Mouse (Mus musculus) kidney, embryonic 16.5 days (tissue): Measurements from ENCODE around the gene Aff1. TPM values are rescaled to one million over a fixed set of nuclear protein-coding genes. Genes with fewer than 3 reads are reported as not detected.

Experiments used
- ATAC-seq: fragments of 200-750 bp; cut with Nextera tagmentation; 2 replicates; pipeline ENCODE4 v1.8.0; 2017; ENCODE audit warnings: moderate TSS enrichment; ENCODE audit not compliant: low FRiP score, low TSS enrichment
- H3K27ac ChIP-seq: fragments of 300-500 bp; sonication (generic); 2 replicates; pipeline ENCODE4 v1.5.1; 2014; ENCODE audit warnings: low read length
- H3K27me3 ChIP-seq: fragments of 300-500 bp; sonication (generic); 2 replicates; pipeline ENCODE4 v1.6.1; 2014; ENCODE audit warnings: low read length, control low read depth, mixed read lengths; ENCODE audit not compliant: insufficient read depth
- H3K36me3 ChIP-seq: fragments of 300-500 bp; sonication (generic); 2 replicates; pipeline ENCODE4 v1.6.1; 2014; ENCODE audit warnings: low read length, control low read depth, mixed read lengths; ENCODE audit not compliant: insufficient read depth
- H3K4me1 ChIP-seq: fragments of 300-500 bp; sonication (generic); 2 replicates; pipeline ENCODE4 v1.6.1; 2014; ENCODE audit warnings: low read length, control low read depth, mixed read lengths; ENCODE audit not compliant: insufficient read depth
- H3K4me2 ChIP-seq: fragments of 300-500 bp; sonication (generic); replicated peaks from 2 replicates; pipeline ENCODE4 v1.6.1; 2014; ENCODE audit warnings: low read depth, low read length
- H3K4me3 ChIP-seq: fragments of 300-500 bp; sonication (generic); 2 replicates; pipeline ENCODE4 v1.5.1; 2014; ENCODE audit warnings: mild to moderate bottlenecking, low read length
- H3K9ac ChIP-seq: fragments of 300-500 bp; sonication (generic); replicated peaks from 2 replicates; pipeline ENCODE4 v1.6.1; 2014; ENCODE audit warnings: low read length
- H3K9me3 ChIP-seq: fragments of 300-500 bp; sonication (generic); 2 replicates; pipeline ENCODE4 v1.6.1; 2016; ENCODE audit warnings: low read length, control low read depth
- whole genome bisulfite sequencing: fragments of 180-500 bp; shearing (Covaris S2); extraction: QIAGEN DNeasy Blood & Tissue Kit; methylation state at CpG from one replicate; pipeline ENCODE4 v1.1.7; 2014; 5-methylcytosine and 5-hydroxymethylcytosine counted together
- polyA plus RNA-seq: library from polyadenylated mRNA; unstranded; fragments of >200 nt; fragmentation: Nextera tagmentation; extraction: Ambion mirVana; gene quantifications from 2 replicates; pipeline ENCODE4 v1.2.1, GENCODE M21; 2015

Gene Aff1
- polyA plus RNA-seq, 1 experiment from 2014 or later, result 13.2 TPM

DNA sequence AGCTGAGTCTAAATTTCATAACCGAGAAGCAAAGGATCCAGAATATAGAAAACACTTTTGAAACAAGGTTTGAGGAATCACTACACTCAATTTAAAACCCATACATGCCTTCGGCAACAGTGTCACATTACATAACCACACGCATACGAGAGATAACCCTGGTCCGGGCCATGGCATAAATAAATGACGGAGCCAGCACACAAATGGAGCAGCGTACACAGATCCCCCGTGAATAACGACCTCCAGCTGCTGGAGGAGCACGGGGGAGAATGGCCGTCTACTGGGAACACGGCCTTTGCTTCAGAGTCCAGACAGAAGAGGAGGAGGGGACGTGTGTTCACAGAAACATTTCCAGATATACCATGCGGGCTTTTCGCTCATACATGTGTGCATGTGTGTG is 197.6 kb downstream of the Aff1 start:
- peak; percentile 19; the same call in 1 of the 2 replicates for ATAC-seq

DNA sequence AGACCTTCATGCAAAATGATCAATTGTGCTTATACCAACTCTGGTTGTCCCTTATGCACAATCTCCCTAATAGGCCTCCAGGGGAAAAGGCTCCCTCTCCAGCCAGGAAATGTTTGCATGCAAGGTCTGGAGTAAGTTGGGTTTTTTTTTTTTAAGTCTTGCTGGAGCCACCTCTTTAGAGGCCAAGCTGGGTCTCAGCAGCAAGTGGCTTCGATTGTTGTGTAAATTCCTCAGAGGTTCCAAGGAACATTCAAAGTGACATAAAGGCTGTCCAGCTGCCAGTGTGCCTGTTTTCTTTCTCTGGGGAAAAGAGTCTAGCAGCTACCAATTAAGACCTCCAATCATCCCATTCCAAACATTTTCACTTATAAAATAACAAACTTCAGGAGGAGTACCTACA is 206.1 kb downstream of the Aff1 start:
- Histone ChIP-seq H3K27ac (no peak overlapping the region), H3K27me3 (no peaks in the 10 kb centered on the region), H3K9me3 (no peaks in the 10 kb centered on the region), H3K4me2 (no peak overlapping the region), H3K4me3 (no peak overlapping the region), H3K4me1 (no peaks in the 10 kb centered on the region), H3K36me3 (no peaks in the 10 kb centered on the region), H3K9ac (no peak overlapping the region)
- 31% methylated on average over 1 of the region's 1 CpGs for WGBS
- ATAC-seq, result no peak

More for the DNA sequence above, 197.6 kb downstream of the Aff1 start:
- peaks cover 12% of the 10 kb centered on the region; the same call in 1 of the 2 replicates for H3K4me1 ChIP-seq
- no peak overlapping the region for H3K4me3 ChIP-seq
- no peak overlapping the region for H3K4me2 ChIP-seq
- no peaks in the 10 kb centered on the region for H3K9me3 ChIP-seq
- 45% methylated on average over 15 of the region's 15 CpGs for WGBS
- no peaks in the 10 kb centered on the region for H3K36me3 ChIP-seq
- H3K27ac ChIP-seq, result no peak overlapping the region
- no peaks in the 10 kb centered on the region for H3K27me3 ChIP-seq
- H3K9ac ChIP-seq, result no peak overlapping the region

Other genes starting within 250 kb of the Aff1 start
- gene Slc10a6, start 63.0 kb upstream of the Aff1 start, polyA plus RNA-seq, result 0.11 and 0.26 TPM in 2 replicates
- 0.14 TPM in 1 of 2 replicates, not detected in the other for gene 1700016H13Rik, start 36.4 kb upstream of the Aff1 start, polyA plus RNA-seq
- gene Klhl8, start 218.9 kb downstream of the Aff1 start, polyA plus RNA-seq, result 13.2 and 13.8 TPM in 2 replicates